Mouse (Mus musculus) neural tube, embryonic 10.5 days (tissue): Measurements from ENCODE around the gene Rbms2.
"Not testable (repeated sequence)": the region's sequence is repeated elsewhere in the genome, so short reads cannot be mapped to it uniquely, and the experiment has no call there.

ENCODE experiments used
- DNase-seq: peaks from one replicate; pipeline ENCODE4 v3.0.0-alpha.2; 2017; ENCODE audit warnings: low spot score; ENCODE audit errors: extremely low spot score

Gene Rbms2

GRCm38 (mm10) chr10:128092506-128093495 is 87.3 kb downstream of the Rbms2 start:
- DNase-seq = peak; percentile 81

- peak; percentile 50 for DNase-seq
Measured at GRCm38 (mm10) chr10:128091564-128092505, 88.3 kb downstream of the Rbms2 start, which contains the start of gene Baz2a. Gene Baz2a (plus strand): TSS chr10:128091577.

DNA sequence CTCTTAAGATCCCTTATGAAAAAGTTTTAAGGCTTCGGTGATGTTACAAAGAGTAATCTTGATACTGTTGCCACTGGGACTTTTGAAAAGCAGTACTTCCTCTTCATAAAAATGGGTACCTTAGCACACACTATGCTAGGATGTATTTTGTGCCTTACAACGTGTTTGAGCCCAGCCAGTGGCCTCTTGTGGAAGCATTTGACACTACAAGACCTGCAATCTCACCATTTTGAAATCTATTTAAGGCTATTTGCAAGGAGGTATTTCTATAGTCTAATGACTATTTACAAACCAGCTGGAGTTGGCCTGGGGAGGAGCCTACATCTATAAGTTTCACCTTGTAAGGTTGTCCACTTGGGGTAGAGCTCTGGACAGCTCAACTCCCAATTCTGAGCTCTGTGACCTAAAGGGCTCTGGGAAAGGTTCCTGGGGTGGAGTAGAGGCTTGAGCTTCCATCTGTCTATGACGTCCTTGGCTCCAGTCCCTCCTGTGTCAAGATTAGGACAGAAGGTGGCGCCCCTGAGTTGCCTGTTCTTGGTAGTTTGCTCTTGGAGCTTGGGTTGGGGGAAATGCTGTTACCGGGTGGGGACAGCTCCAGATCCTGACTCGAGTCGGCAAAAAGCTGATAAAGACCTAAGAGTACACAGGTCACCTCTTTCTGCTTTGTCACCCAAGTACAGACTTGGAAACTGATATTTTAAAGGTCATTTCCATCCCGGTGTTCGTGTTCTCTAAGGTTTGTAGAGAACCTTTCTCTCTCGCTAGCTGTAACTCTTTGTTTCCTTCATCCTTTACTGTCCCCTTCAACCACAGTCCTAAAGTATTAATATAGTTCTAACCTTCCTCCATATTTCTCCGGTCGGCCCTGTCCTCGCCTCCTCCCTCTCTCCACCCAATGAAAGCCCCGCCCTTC is 89.2 kb downstream of the Rbms2 start:
- peak; percentile 85 for DNase-seq

DNA sequence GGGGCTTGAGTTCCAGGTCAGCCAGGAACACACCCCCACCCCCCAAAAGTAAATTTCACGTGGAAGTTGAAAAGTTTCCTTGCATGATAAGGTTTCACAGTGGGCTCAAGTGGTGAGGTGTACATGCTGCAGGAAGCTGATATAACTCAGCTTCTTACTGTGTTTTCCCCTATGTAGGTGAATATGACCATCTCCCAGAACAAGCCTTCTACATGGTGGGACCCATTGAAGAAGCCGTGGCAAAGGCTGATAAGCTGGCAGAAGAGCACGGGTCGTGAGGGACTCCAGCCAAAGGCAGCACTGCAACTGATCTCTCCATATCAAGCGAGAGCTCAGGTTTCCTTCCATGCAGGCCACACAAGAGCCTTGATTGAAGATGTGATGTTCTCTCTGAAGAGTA is 90.3 kb downstream of the Rbms2 start:
- no peak for DNase-seq

DNA sequence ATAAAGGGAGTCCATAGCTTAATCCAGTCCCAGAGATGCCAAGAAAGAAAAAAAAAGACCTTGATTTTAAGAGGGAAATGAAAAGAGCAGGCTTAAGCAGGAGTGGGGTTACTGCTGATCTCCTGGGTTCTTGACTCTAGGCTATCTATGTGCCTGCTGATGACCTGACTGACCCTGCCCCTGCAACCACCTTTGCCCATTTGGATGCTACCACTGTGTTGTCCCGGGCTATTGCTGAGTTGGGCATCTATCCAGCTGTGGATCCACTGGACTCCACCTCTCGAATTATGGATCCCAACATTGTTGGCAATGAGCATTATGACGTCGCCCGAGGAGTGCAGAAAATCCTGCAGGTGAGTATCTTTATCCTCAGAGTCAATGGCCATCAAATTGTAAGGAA is 91.9 kb downstream of the Rbms2 start:
- DNase-seq = no peak

GRCm38 (mm10) chr10:128087216-128087615 is 92.9 kb downstream of the Rbms2 start:
- not testable (repeated sequence) for DNase-seq

- no peak for DNase-seq
Measured at GRCm38 (mm10) chr10:128086391-128086790, 93.7 kb downstream of the Rbms2 start.

- no peak for DNase-seq
Measured at GRCm38 (mm10) chr10:128084160-128084559, 95.9 kb downstream of the Rbms2 start.

DNA sequence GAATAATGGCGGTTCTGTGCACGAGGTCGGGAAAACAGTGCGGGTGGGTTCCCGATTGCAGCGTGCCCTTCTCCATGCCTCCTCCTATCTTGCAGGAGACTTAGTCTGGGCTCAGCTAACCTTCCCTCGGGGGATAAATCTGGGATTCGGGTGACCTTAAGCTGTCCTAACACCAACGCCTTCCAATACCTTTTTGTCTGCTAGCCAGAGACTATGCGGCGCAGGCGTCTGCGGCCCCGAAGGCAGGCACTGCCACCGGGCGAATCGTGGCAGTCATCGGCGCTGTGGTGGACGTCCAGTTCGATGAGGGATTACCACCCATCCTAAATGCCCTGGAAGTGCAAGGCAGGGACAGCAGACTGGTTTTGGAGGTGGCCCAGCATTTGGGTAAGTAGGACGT is 96.4 kb downstream of the Rbms2 start:
- DNase-seq = peak; percentile 33

GRCm38 (mm10) chr10:128082880-128083421 is 97.1 kb downstream of the Rbms2 start, which contains the start of gene Atp5b:
Gene Atp5b (plus strand): TSS chr10:128083273.
- DNase-seq = peak; percentile 91

DNA sequence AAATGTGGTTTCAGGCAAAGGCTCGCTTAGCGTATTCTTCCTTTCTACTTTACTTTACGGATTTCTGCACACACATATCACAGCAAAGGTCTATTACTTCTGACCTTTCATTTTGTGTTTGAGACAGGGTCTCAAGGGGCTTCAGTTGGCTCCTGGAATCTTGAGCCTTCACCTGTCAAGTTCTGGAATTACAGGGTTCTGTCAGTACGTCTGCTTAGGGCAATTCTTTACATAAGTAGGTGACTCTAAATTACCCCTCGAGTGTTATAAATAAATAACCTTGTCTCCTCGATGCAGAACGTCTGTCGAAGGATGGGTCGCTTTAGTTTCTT is 97.7 kb downstream of the Rbms2 start:
- no peak for DNase-seq

DNA sequence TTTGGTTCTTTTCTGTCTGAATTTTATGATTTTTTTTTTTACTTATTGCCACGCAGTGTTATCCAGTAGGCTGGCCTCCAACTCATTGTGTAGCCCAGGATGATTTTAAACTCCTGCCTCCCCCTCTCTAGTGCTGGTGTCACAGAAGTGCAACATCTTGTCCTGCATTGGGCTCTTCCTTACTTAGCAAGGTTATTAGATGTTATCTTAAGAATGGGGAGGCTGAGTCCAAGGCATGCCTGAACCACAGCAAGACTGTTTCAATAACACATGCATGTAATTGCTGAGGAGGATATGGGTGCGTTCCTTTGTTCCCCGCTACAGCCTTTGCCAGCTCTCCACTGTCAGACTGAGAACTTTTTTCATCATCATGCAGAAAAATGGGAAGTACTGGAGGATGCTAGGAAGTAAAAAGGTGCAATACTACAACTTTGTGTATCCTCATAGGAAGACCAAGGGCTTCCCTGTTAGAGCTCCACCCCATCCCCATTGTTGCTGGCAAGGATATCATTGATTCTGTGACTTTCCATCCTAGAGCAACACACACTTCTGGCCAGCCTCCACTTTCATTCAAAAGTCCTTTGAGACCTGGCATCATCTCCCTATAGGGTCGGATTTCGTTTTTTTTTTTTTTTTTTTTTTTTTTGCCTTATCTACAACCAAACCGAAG is 98.2 kb downstream of the Rbms2 start:
- DNase-seq = no peak
